Mouse (Mus musculus): ENCODE data around the gene Pitpnc1.

Pitpnc1 gene

GRCm38 (mm10) chr11:107215111-107215510 lies 255.4 kb downstream of the Pitpnc1 start:
- no peak for DNase-seq

- no peak for DNase-seq
These were observed 256.8 kb downstream of the Pitpnc1 start for GRCm38 (mm10) chr11:107213745-107214144.

DNA sequence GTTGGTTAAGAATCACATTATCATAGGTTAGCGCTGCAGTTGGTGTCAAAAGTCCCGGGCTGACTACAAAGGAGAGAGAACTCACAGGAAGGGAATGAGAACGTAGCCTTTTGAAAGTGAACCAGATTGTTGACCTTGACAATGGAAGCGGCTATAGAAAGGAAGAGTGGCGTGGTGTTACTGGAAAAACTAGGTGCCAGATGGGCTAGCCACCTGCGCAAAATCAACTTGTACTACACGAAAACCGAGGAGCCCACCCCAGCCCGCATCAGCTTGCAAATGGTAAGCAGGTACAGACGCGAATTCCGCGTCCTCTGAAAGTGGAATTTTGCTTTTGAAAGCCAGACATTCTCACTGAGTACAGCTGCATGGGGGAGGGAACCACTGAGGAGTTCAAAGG lies 260.7 kb downstream of the Pitpnc1 start:
- no peak for DNase-seq

DNA sequence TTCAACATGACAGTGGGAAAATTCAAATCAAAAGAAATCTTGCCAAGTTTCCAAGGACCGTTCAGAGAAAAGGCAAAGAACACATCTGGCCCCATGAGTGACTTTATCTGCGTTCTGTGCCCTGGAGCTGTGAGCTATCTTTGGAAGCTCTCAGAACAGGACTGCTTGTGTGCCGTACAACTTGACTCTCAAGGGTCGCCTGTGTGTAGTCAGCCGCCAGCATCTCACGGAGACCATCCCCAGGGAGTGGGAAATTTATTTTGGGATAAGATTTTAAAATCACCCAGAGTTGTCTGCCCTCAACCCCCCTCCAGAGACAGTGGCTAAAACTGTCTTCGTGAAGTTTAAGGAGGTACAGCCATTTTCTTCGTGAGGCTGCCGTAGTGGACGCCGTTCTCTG lies 268.7 kb downstream of the Pitpnc1 start:
- DNase-seq, result no peak

- no peak for DNase-seq
These were observed 271.2 kb downstream of the Pitpnc1 start for GRCm38 (mm10) chr11:107199281-107199680.

- DNase-seq, result no peak
These were observed 275.2 kb downstream of the Pitpnc1 start for GRCm38 (mm10) chr11:107195334-107195733.

DNA sequence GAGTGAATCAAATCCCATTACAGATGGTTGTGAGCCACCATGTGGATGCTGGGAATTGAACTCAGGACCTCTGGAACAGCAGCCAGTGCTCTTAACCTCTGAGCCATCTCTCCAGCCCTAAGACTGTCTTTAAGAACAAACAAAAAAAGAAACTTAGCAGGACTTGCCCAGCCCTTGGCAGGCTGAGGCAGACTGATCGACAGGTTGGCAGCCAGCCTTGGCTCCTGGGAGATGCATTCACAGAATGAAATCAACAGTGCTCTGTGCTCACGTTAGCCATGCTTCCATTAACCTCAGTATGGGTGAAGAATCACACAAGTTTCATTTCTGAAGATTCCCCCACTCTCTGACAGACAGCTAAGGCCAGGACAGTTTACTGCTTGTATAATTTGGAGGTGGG lies 280.1 kb downstream of the Pitpnc1 start:
- no peak for DNase-seq

DNA sequence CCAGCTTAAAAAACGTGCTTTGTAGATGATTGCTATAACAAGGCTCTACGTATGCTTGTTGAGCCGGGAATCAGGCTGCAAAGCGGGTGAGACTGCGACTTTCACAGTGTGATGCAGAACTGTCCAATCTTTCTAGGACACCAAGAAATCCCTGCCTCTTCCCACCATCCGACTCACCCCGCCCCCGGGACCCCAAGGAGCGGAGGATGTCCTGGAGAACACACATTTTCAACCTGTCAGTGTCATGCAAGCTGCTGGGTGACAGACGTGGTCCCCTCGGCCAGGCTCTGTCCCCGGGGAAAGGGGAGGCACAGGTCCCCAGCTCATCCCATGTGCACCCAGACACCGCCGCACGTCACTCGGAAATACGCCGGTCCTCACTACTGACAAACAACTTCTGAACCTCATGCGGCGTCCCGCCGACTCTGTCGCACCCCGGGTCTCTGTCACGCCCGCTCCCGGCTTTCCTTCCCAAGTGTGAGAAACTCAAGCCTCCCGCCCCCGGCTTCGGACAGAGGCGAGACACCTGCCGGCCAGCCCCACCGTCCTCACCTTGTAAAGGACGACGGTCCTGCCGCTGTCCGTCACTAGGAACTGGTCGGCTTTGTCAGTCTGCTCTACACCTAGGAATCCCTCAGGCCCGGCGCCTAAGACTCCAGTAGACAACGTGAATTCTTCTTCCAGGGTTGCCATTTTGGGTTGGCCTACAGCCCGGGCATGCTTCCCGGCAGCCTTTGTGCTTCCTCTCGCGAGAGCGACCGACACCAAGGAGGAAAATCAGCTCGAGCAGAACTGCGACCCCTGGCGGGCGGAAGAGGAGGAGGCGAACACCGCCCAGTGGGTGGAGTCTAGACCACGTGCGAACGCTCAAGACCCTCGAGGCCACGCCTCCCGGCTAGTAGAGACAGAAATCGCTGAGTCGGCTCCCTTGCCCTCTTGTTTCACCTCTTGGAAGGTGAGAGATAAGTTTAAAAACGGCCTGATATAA lies 281.6 kb downstream of the Pitpnc1 start, which contains the start of gene Nol11:
Nol11 (minus strand) TSS at position 817 of the 988 bp plus-strand sequence.
- DNase-seq, result peak; percentile 95 to 96

- no peak for DNase-seq
These were observed 286.7 kb downstream of the Pitpnc1 start for GRCm38 (mm10) chr11:107183777-107184176.

GRCm38 (mm10) chr11:107161215-107161614 lies 309.3 kb downstream of the Pitpnc1 start:
- DNase-seq, result no peak

- DNase-seq, result no peak
These were observed 311.5 kb downstream of the Pitpnc1 start for GRCm38 (mm10) chr11:107159034-107159433.

All from thymus, adult 18-20 months (tissue).